Mouse (Mus musculus) kidney, adult 2 months (tissue): ENCODE measurements at regions not wholly inside any gene's neighbourhood (a gene's known extent, or its start where the extent isn't known, plus 50 kb on each side); places are given as distances from the start of the nearest gene placed in this dataset.

Experiments
- DNase-seq: peaks from one replicate; pipeline ENCODE4 v3.0.0; 2021
- H3K27ac ChIP-seq: fragments of 200-500 bp; 2 replicates; pipeline ENCODE4 v1.5.1; 2012; ENCODE audit warnings: low read depth, low read length, control low read depth, inconsistent platforms; ENCODE audit not compliant: insufficient read depth
- H3K27me3 ChIP-seq: fragments of 200-500 bp; replicated peaks from 2 replicates; pipeline ENCODE4 v1.6.1; 2012; ENCODE audit warnings: mild to moderate bottlenecking, moderate library complexity, low read length, inconsistent platforms; ENCODE audit not compliant: control insufficient read depth, insufficient read depth
- H3K36me3 ChIP-seq: fragments of 200-500 bp; 2 replicates; pipeline ENCODE4 v1.6.1; 2012; ENCODE audit warnings: mild to moderate bottlenecking, moderate library complexity, low read length, inconsistent platforms; ENCODE audit not compliant: control insufficient read depth, insufficient read depth
- H3K4me1 ChIP-seq: fragments of 200-500 bp; 2 replicates; pipeline ENCODE4 v1.6.1; 2011; ENCODE audit warnings: low read length; ENCODE audit not compliant: control insufficient read depth, insufficient read depth
- H3K4me3 ChIP-seq: fragments of 200-500 bp; 2 replicates; pipeline ENCODE4 v1.5.1; 2011; ENCODE audit warnings: mild to moderate bottlenecking, low read depth, low read length, control low read depth; ENCODE audit not compliant: insufficient read depth
- CTCF ChIP-seq: fragments of 200-500 bp; conservative IDR thresholded peaks from 2 replicates; pipeline ENCODE4 v1.5.1; 2011; ENCODE audit warnings: low read depth, mild to moderate bottlenecking, control low read depth, low read length, moderate library complexity, mixed read lengths; ENCODE audit not compliant: insufficient read depth, insufficient read length
- POLR2A ChIP-seq: fragments of 200-500 bp; IDR thresholded peaks from one replicate; pipeline ENCODE4 v1.6.1; 2011; ENCODE audit warnings: low read depth, low read length, control low read depth
- WGBS: fragments of 180-500 bp; shearing (Covaris S2); methylation state at CpG from one replicate; pipeline ENCODE4 v1.1.7; 2018; 5-methylcytosine and 5-hydroxymethylcytosine counted together

DNA sequence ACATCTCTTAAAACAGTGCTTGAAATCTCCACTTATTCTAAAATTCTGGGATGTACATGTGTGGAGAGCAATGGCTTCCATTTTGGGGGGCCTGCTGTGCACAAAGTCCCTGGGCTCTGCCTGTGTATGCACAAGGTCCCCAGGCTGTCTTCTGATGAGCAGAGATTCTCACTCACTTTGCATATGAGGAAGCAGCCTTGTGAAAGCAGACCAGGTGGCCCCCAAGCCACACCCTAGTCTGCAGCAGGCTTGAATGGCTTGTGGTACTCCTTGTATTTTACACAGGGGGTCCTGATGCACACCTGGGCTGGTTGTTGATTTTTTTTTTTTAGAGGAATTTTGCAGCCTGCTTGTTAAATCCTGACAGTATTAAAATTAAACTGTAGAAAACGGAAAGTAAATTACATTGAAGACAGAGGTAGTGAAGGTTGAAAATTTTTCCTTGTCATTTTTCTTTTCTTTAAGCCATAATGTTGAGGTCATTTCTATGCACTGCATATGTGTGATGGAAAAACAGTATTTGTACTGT lies 1413.8 kb downstream of the Gsdmc2 start:
- no peaks in the 10 kb centered on the region for H3K36me3 ChIP-seq
- no peak overlapping the region for H3K27ac ChIP-seq
- 92% methylated on average over 1 of the region's 1 CpGs for WGBS
- no peaks in the 10 kb centered on the region; the same call in 1 of the 2 replicates for H3K27me3 ChIP-seq
- no peak for TF ChIP-seq CTCF
- no peak for TF ChIP-seq POLR2A
- H3K4me1 ChIP-seq, result no peaks in the 10 kb centered on the region
- no peak for DNase-seq
- H3K4me3 ChIP-seq, result no peak overlapping the region

DNA sequence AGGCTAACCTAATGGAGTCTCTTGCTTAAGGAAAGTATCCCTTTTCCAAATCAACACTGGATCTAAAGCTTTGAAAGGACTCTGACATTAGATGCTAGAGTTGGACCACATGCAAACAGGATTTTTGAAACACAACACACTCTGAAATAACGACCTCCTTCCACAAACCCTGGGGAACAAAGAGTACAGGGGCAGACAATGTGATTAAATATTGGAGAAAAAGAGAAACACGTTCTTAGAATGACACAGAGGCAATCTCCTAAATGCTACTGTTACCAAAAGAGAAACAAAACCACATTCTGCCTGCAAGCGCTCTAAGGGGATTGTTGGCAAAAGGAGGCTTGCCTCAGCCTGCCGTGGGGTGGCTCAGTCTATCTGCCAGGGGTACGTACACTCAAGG lies 1422.0 kb downstream of the Gsdmc2 start:
- Histone ChIP-seq H3K27me3 (no peaks in the 10 kb centered on the region), H3K27ac (no peak overlapping the region), H3K4me1 (no peaks in the 10 kb centered on the region), H3K4me3 (no peak overlapping the region), H3K36me3 (no peaks in the 10 kb centered on the region)
- TF ChIP-seq POLR2A, result no peak
- no peak for TF ChIP-seq CTCF
- DNase-seq, result no peak
- whole genome bisulfite sequencing, result 79% methylated on average over 5 of the region's 5 CpGs

DNA sequence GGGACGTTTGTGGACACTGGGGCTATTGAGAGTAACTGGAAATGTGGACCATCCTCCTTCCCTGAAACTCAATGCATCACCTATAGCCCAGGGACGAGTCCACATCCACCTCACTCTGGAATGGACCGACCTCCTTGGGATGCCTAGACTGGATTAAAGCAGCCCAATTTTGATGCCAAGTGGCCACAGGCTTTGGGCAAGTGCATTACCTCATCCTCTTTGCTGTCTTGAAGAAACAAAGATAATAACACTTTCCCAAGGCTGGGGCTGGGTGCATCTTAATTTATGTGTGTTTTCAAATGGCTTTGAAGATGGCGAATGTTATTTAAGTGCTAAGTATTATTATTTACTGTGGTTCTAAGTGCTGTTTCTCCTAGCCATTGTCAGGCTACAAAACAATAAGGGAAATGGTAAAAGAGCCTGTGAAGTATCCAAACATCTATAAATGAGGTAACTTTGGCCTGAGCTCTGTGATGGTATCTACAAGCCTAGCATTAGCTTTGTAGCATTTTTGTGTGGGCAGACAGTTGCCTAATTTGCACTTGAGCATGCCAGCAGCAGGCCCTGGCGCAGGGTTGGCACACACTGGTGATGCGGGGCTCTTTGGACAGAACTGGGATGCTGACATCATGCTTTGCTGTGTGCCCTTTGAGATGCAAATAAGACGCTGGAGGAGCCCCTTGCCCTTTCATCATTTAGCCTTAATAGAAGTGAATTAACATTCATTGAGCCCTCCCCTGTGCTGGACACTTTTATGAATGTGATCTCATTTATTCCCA lies 1423.7 kb downstream of the Gsdmc2 start:
- WGBS, result 94% methylated on average over 7 of the region's 7 CpGs
- H3K36me3 ChIP-seq, result no peaks in the 10 kb centered on the region
- H3K27ac ChIP-seq, result no peak overlapping the region
- no peak overlapping the region for H3K4me3 ChIP-seq
- DNase-seq, result no peak
- no peaks in the 10 kb centered on the region for H3K4me1 ChIP-seq
- no peak for TF ChIP-seq POLR2A
- no peak for TF ChIP-seq CTCF
- no peaks in the 10 kb centered on the region for H3K27me3 ChIP-seq

DNA sequence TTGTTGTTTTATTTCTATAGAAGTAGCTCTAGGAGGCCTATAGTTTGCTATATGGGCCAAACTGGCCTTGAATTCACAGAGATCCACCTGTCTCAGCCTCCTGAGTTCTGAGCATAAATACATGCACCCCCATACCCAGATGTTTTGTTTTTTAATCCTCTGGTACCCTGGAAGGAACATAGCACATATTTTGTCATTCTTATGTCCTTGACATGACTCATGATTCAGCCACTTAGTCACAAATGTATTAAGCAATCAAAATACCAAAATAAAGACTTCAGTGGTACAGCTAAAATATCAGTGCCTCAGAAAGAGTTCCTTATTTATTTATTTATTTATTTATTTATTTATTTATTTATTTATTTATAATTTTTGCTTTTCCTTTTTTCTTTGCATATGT lies 1428.3 kb downstream of the Gsdmc2 start:
- H3K36me3 ChIP-seq, result no peaks in the 10 kb centered on the region
- DNase-seq, result no peak
- no peaks in the 10 kb centered on the region for H3K4me1 ChIP-seq
- TF ChIP-seq CTCF (no peak), POLR2A (no peak)
- no peaks in the 10 kb centered on the region for H3K27me3 ChIP-seq
- no peak overlapping the region for H3K4me3 ChIP-seq
- H3K27ac ChIP-seq, result no peak overlapping the region

DNA sequence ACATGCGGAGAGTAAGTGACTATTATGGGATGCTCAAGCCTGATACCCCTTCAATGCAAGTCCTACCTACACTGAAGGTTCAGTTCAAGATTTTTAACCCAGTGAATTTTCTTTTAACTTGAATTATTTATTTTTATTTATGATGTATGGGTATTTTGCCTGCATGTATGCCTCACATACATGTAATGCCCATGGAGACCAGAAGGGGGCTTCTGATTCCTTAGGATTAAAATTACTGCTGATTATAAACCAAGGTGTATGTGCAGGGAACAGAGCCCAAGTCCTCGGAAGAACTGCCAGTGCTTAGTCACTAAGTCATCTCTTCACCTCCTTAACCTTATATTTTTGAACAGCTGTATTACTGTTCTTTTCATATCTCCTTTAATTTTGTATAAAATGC lies 1431.3 kb downstream of the Gsdmc2 start:
- WGBS, result 97% methylated on average over 2 of the region's 2 CpGs
- no peak for TF ChIP-seq POLR2A
- no peak for TF ChIP-seq CTCF

DNA sequence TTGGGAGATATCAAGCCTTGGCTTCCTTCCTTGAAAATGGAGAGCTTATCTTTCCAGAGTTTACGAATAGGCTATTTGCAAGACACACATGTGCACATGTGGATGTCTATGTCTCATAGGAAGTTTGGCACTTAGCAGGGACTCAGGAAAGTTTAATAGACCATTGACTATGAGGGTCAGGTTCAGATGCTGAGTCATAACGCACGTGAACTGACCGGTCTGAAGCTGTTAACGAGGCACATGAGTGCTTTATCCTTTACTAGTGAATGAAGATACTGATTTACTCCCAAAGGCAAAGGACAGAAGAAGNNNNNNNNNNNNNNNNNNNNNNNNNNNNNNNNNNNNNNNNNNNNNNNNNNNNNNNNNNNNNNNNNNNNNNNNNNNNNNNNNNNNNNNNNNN lies 1442.8 kb downstream of the Gsdmc2 start:
- peak; percentile 58 for DNase-seq
- Histone ChIP-seq H3K27me3 (no peaks in the 10 kb centered on the region), H3K27ac (no peak overlapping the region), H3K36me3 (no peaks in the 10 kb centered on the region), H3K4me3 (no peak overlapping the region), H3K4me1 (peaks cover 9% of the 10 kb centered on the region; the same call in 1 of the 2 replicates)
- 48% methylated on average over 5 of the region's 5 CpGs for WGBS
- TF ChIP-seq CTCF, result no peak
- no peak for TF ChIP-seq POLR2A

More for the DNA sequence above, 1431.3 kb downstream of the Gsdmc2 start:
- no peaks in the 10 kb centered on the region for H3K4me1 ChIP-seq
- no peak overlapping the region for H3K4me3 ChIP-seq
- no peak overlapping the region for H3K27ac ChIP-seq
- no peaks in the 10 kb centered on the region for H3K36me3 ChIP-seq
- DNase-seq, result no peak
- no peaks in the 10 kb centered on the region for H3K27me3 ChIP-seq

DNA sequence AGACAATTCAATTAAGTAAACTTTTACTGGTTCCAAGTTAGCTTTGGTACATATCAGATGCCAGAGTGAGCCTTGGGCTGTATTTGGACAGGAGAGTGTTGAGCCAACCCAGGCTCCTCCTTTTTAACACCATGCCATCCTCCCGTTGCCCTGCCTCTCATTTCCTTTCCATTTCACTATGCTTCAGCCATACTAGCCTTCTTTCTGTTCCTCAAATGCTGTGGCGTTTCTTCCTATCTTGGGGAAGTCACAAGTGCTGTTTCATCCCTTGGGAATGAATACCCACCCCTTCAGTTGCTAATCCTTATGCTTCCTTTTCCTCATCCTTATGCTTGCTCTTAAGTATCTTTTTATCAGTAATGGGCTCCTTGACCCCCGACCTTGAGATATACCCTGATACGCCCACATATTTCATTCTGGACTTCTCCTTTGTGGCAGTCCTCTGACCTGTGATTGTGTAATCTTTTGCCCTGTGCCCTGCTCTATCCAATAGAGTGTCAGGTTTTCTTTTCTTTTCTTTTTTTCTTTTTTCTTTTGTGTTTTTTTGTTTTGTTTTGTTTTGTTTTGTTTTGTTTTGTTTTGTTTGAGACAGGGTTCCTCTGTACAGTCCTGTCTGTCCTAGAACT lies 1443.9 kb downstream of the Gsdmc2 start:
- TF ChIP-seq POLR2A (no peak), CTCF (no peak)
- 82% methylated on average over 4 of the region's 4 CpGs for WGBS
- no peaks in the 10 kb centered on the region for H3K27me3 ChIP-seq
- peaks cover 9% of the 10 kb centered on the region; the same call in 1 of the 2 replicates for H3K4me1 ChIP-seq
- DNase-seq, result no peak
- H3K36me3 ChIP-seq, result no peaks in the 10 kb centered on the region
- no peak overlapping the region for H3K4me3 ChIP-seq
- no peak overlapping the region for H3K27ac ChIP-seq
